Mouse (Mus musculus): ENCODE data around the gene Pld6.

DNA sequence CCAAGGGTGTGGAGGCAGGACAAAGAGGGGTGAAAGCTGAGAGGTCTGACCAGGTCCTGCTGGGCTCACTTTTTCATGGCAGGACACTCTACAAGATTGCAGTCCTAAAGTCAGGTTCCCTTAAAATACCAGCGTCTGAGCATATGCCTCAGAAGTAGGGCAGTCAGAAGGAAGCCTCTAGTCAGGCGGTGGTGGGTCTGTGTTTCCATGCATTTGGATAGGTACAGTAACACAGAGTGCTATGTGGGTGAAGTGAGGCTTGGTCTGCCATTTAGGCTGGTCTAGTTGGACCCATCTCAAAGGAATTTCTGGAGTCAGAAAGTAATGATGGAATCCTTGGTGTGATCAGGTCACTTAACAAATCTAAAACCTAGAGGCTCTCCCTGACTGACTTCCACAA, 18.1 kb downstream of the Pld6 start:
- TF ChIP-seq POLR2A (IDR thresholded peaks at IDR 0.05; ENCODE audit: extremely low read depth, insufficient read depth, low read length): no peak
- no peak for TF ChIP-seq CTCF (IDR thresholded peaks at IDR 0.05; ENCODE audit: extremely low read depth, insufficient read depth, low read length)
